Mouse (Mus musculus): ENCODE data around the gene Ppp2r2c.

DNA sequence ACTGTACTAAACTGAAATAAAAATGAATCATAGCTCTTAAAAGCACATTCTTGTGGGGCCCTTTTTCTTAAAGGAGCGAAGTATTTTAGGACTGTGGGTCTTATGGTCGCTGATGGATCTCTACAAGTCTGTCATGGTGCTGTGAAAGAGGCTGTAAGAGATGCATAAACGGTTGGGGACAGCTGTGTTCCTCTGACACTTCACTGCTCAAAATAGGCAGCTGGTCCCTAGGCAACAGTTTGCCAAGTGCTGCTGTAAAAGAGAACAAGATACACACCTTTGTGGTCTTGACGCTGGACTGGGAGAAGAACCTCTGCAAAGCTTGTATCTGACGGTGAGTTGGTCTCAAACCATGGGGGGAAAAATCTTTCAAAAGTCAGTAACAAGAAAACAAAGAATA lies 10.8 kb upstream of the Ppp2r2c start:
- TF ChIP-seq CTCF (IDR thresholded peaks at IDR 0.05; ENCODE audit: insufficient read depth, low read length) (no peak), POLR2A (IDR thresholded peaks at IDR 0.05; ENCODE audit: borderline replicate concordance, extremely low read depth, low read depth, low read length) (no peak)

Measured in lung, adult 2 months (tissue).